Mouse (Mus musculus): ENCODE data around the gene Eef1e1.
"Not testable (repeated sequence)": the region's sequence is repeated elsewhere in the genome, so short reads cannot be mapped to it uniquely, and the experiment has no call there.

The Eef1e1 gene

GRCm38 (mm10) chr13:38625492-38626228 is 33.2 kb downstream of the Eef1e1 start:
- DNase-seq (ENCODE audit: low read depth, low spot score), result no peak

- DNase-seq (ENCODE audit: low read depth, low spot score), result no peak
Observed at GRCm38 (mm10) chr13:38624292-38624902, 34.5 kb downstream of the Eef1e1 start.

GRCm38 (mm10) chr13:38623296-38623695 is 35.6 kb downstream of the Eef1e1 start:
- no peak for DNase-seq (ENCODE audit: low read depth, low spot score)

GRCm38 (mm10) chr13:38618001-38618630 is 40.7 kb downstream of the Eef1e1 start:
- DNase-seq (ENCODE audit: low read depth, low spot score), result not testable (repeated sequence)

- no peak for DNase-seq (ENCODE audit: low read depth, low spot score)
Observed at GRCm38 (mm10) chr13:38616887-38617286, 42.0 kb downstream of the Eef1e1 start.

GRCm38 (mm10) chr13:38615656-38616055 is 43.2 kb downstream of the Eef1e1 start:
- DNase-seq (ENCODE audit: low read depth, low spot score), result no peak

GRCm38 (mm10) chr13:38614298-38614697 is 44.6 kb downstream of the Eef1e1 start:
- no peak for DNase-seq (ENCODE audit: low read depth, low spot score)

GRCm38 (mm10) chr13:38613583-38613982 is 45.3 kb downstream of the Eef1e1 start:
- no peak for DNase-seq (ENCODE audit: low read depth, low spot score)

GRCm38 (mm10) chr13:38612608-38613007 is 46.2 kb downstream of the Eef1e1 start:
- DNase-seq (ENCODE audit: low read depth, low spot score), result no peak

- DNase-seq (ENCODE audit: low read depth, low spot score), result no peak
Observed at GRCm38 (mm10) chr13:38612179-38612578, 46.7 kb downstream of the Eef1e1 start.

GRCm38 (mm10) chr13:38610336-38610735 is 48.5 kb downstream of the Eef1e1 start:
- no peak for DNase-seq (ENCODE audit: low read depth, low spot score)

GRCm38 (mm10) chr13:38607130-38607529 is 51.7 kb downstream of the Eef1e1 start:
- no peak for DNase-seq (ENCODE audit: low read depth, low spot score)

- no peak for DNase-seq (ENCODE audit: low read depth, low spot score)
Observed at GRCm38 (mm10) chr13:38605353-38605752, 53.5 kb downstream of the Eef1e1 start.

GRCm38 (mm10) chr13:38602966-38603365 is 55.9 kb downstream of the Eef1e1 start:
- DNase-seq (ENCODE audit: low read depth, low spot score), result no peak

- no peak for DNase-seq (ENCODE audit: low read depth, low spot score)
Observed at GRCm38 (mm10) chr13:38602243-38602832, 56.5 kb downstream of the Eef1e1 start.

GRCm38 (mm10) chr13:38600811-38601210 is 58.0 kb downstream of the Eef1e1 start:
- no peak for DNase-seq (ENCODE audit: low read depth, low spot score)

GRCm38 (mm10) chr13:38597076-38597475 is 61.8 kb downstream of the Eef1e1 start:
- DNase-seq (ENCODE audit: low read depth, low spot score), result no peak

GRCm38 (mm10) chr13:38596461-38596860 is 62.4 kb downstream of the Eef1e1 start:
- no peak for DNase-seq (ENCODE audit: low read depth, low spot score)

Data from retina, postnatal 7 days (tissue).